Mouse (Mus musculus) stomach, embryonic 15.5 days (tissue): ENCODE measurements around the gene Gm9821. TPM values are rescaled to one million over a fixed set of nuclear protein-coding genes. Genes with fewer than 3 reads are reported as not detected.

ENCODE experiments used
- ATAC-seq: fragments of 200-750 bp; cut with Nextera tagmentation; 2 replicates; pipeline ENCODE4 v1.8.0; 2017; ENCODE audit warnings: low read depth, moderate number of reproducible peaks, moderate TSS enrichment; ENCODE audit not compliant: insufficient read depth, low FRiP score
- H3K27ac ChIP-seq: fragments of 300-500 bp; sonication (generic); 2 replicates; pipeline ENCODE4 v1.5.1; 2015; ENCODE audit warnings: mild to moderate bottlenecking, inconsistent platforms
- H3K27me3 ChIP-seq: fragments of 300-500 bp; sonication (generic); replicated peaks from 2 replicates; pipeline ENCODE4 v1.6.1; 2015; ENCODE audit warnings: inconsistent platforms
- H3K36me3 ChIP-seq: fragments of 300-500 bp; sonication (generic); 2 replicates; pipeline ENCODE4 v1.6.1; 2015; ENCODE audit warnings: inconsistent platforms
- H3K4me1 ChIP-seq: fragments of 300-500 bp; sonication (generic); 2 replicates; pipeline ENCODE4 v1.6.1; 2015; ENCODE audit warnings: inconsistent platforms
- H3K4me2 ChIP-seq: fragments of 300-500 bp; sonication (generic); 2 replicates; pipeline ENCODE4 v1.6.1; 2015; ENCODE audit warnings: mild to moderate bottlenecking, inconsistent platforms
- H3K4me3 ChIP-seq: fragments of 300-500 bp; sonication (generic); replicated peaks from 2 replicates; pipeline ENCODE4 v1.5.1; 2015; ENCODE audit warnings: inconsistent platforms
- H3K9ac ChIP-seq: fragments of 300-500 bp; sonication (generic); 2 replicates; pipeline ENCODE4 v1.6.1; 2015; ENCODE audit warnings: inconsistent platforms
- H3K9me3 ChIP-seq: fragments of 300-500 bp; sonication (generic); 2 replicates; pipeline ENCODE4 v1.6.1; 2016; ENCODE audit warnings: inconsistent platforms
- WGBS: fragments of 180-500 bp; shearing (Covaris S2); methylation state at CpG from one replicate; pipeline ENCODE4 v1.1.7; 2015; 5-methylcytosine and 5-hydroxymethylcytosine counted together
- polyA plus RNA-seq: library from polyadenylated mRNA; unstranded; fragments of >200 nt; fragmentation: Nextera tagmentation; extraction: Ambion mirVana; gene quantifications from 2 replicates; pipeline ENCODE4 v1.2.1, GENCODE M21; 2015

Gene Gm9821
- polyA plus RNA-seq = 0.66 and 0.71 TPM in 2 replicates

DNA sequence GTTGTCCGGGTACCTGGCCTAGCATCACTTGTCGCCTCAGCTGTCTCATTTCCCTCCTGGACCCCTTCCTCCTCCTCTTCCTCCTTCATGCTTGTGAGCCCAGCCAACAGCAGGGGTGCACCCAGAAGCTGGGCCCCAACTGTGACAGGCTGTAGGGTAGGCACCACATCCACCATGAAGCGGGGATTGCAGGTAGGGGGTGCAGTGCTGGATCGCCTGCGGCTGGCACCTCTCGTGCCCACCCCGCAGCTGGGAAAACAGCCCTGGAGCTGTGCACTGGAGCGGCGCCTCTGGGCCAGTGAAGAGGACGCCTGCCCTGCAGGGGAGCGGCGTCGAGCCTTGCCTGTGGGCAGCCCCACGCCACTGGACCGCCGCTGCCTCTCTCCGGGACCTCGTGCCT, at the start of gene Gm9821:
Gene Gm9821, plus strand, starts transcription at position 221 of the 400 bp plus-strand sequence.
- Histone ChIP-seq H3K4me1 (peaks cover 42% of the 10 kb centered on the region), H3K27me3 (no peaks in the 10 kb centered on the region), H3K27ac (peak within 1 kb of the TSS; percentile 31; the same call in 1 of the 2 replicates), H3K9me3 (no peaks in the 10 kb centered on the region), H3K9ac (no peak within 1 kb of the TSS), H3K4me3 (no peak within 1 kb of the TSS), H3K36me3 (0 out of 2 replicates have a peak, but pooled peaks cover 9% of the 10 kb centered on the region), H3K4me2 (no peak within 1 kb of the TSS)
- no peak for ATAC-seq
- WGBS = 91% methylated on average over 18 of the region's 18 CpGs

DNA sequence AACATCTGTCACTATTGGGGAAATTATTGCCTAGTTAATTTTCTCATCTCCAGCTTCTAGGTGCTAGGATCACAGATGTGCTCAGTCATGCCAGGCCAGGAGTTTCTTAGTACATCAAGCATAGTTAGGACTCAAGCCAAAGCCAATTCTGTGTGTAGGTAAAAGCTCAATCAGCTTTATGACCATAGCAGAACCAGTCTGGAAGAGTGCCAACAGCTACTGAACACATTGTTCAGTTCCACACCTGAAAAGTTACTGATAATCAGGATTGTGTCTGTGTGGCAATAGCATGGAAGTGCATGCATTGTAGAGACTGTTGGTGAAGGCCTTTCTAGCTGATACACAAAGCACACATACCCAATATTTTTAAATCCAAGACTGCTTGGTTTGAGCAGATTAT, 47.5 kb upstream of the Gm9821 start:
- Histone ChIP-seq H3K4me1 (no peaks in the 10 kb centered on the region), H3K4me2 (no peak overlapping the region), H3K36me3 (0 out of 2 replicates have a peak, but pooled peaks cover 6% of the 10 kb centered on the region), H3K27me3 (no peaks in the 10 kb centered on the region), H3K27ac (no peak overlapping the region), H3K4me3 (no peak overlapping the region), H3K9ac (no peak overlapping the region), H3K9me3 (no peaks in the 10 kb centered on the region)
- no peak for ATAC-seq

DNA sequence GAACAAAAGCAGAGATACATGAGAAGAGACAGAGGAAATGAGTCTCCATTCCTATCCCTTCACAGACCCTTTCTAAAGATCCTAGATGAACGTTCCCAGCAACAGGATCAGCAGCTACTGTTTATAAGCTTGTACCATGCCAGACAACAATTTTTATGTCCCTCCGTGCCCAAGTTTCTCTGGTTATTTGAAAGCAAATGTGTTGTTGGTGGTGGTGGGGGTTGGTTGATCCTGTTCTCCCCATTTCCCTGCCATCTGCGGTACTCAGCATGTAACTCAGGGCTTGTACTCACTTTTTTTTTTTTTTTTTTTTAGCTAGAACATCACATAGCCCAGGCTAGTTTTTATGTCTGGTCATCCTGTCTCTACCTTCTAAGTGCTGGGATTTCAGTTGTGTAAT, 46.4 kb upstream of the Gm9821 start:
- 89% methylated on average over 3 of the region's 3 CpGs for WGBS
- no peak overlapping the region for H3K4me3 ChIP-seq
- no peaks in the 10 kb centered on the region for H3K27me3 ChIP-seq
- no peak for ATAC-seq
- no peak overlapping the region for H3K27ac ChIP-seq
- no peak overlapping the region for H3K9ac ChIP-seq
- H3K36me3 ChIP-seq = 0 out of 2 replicates have a peak, but pooled peaks cover 3% of the 10 kb centered on the region
- H3K9me3 ChIP-seq = no peaks in the 10 kb centered on the region
- no peak overlapping the region for H3K4me2 ChIP-seq
- H3K4me1 ChIP-seq = no peaks in the 10 kb centered on the region

DNA sequence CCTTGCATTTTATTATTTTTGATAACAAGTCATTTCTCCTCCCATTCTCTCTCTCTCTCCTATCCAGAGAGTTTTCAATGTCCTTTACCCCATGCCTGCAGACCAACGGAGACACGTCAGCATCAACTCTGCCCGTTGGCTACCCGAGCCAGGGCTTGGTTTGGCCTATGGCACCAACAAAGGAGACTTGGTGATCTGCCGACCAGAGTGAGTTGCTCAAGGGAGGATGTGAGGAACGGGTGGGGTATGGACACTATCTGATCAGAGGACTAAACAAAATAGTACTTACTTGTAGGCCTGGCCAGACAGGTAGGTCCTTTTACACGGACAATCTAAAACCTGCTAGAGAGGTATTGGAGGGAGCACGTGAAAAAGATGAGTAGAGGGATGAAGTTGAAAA, 45.1 kb upstream of the Gm9821 start:
- no peak for ATAC-seq
- Histone ChIP-seq H3K4me1 (no peaks in the 10 kb centered on the region; the same call in 1 of the 2 replicates), H3K27me3 (no peaks in the 10 kb centered on the region), H3K9ac (no peak overlapping the region), H3K4me2 (no peak overlapping the region), H3K36me3 (0 out of 2 replicates have a peak, but pooled peaks cover 3% of the 10 kb centered on the region), H3K4me3 (no peak overlapping the region), H3K9me3 (no peaks in the 10 kb centered on the region), H3K27ac (no peak overlapping the region)
- WGBS = 90% methylated on average over 8 of the region's 8 CpGs

DNA sequence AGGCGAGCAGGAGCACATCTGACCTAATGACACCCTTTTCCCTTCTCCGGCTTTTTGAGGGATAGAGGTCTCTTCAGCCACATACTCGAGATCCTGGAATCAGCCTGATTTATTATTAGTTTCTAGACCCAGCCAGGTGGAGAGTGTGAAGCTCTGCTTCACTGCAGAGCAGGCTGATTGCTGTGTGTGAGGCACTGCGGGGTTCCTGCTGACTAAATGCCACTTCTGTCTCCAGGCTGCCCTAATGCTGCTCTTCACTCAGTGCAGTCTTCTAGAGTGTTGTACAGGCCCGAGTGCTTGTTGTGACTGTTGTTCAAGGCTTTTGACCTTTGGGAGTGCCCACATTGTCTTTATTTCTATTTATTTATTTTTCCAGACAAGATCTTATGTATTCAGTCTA, 43.2 kb upstream of the Gm9821 start:
- Histone ChIP-seq H3K4me1 (no peaks in the 10 kb centered on the region; the same call in 1 of the 2 replicates), H3K27me3 (no peaks in the 10 kb centered on the region), H3K27ac (no peak overlapping the region), H3K9me3 (no peaks in the 10 kb centered on the region), H3K4me3 (no peak overlapping the region), H3K36me3 (0 out of 2 replicates have a peak, but pooled peaks cover 10% of the 10 kb centered on the region), H3K4me2 (no peak overlapping the region), H3K9ac (no peak overlapping the region)
- 69% methylated on average over 5 of the region's 5 CpGs for WGBS
- no peak for ATAC-seq

DNA sequence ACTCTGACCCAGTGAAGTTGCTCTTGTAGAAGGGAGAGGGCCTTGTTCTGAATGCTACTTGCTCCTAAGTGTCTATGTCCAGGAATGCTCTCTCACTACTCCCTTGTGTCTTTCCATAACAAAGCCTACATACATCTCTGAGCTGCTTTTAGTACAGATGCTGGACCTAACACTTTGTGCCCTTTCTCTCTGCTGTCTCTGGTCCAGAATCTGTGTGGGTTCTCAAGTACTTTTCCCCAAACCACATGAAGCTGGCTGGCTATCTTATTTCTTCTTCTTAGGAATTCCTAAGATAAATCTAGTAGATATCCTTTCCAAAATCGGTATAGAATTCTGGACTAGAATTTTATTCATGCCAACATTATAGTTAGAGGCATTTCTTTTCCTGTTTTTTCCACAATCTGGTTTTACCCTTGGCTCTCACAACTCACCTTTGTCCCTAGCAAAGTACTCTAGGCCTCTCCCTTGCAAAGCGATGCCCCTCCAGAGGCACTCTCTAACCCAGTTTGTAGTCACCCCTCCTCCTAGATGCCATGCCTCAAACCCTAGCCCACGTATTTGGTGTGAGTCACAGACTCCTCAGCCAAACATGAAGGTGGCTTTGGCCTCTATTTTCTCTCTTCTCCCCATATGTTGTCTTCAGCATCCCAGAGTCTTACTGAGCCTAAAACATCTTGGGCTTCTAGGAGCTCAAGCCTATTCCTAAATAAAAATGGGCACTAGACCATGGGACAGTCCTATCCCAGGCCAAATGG, 42.2 kb upstream of the Gm9821 start:
- no peak overlapping the region for H3K9ac ChIP-seq
- no peak overlapping the region for H3K27ac ChIP-seq
- no peak overlapping the region for H3K4me3 ChIP-seq
- no peaks in the 10 kb centered on the region; the same call in 1 of the 2 replicates for H3K4me1 ChIP-seq
- H3K36me3 ChIP-seq = 0 out of 2 replicates have a peak, but pooled peaks cover 10% of the 10 kb centered on the region
- ATAC-seq = no peak
- H3K4me2 ChIP-seq = no peak overlapping the region
- no peaks in the 10 kb centered on the region for H3K9me3 ChIP-seq
- 90% methylated on average over 3 of the region's 3 CpGs for WGBS
- no peaks in the 10 kb centered on the region for H3K27me3 ChIP-seq

- no peak overlapping the region for H3K27ac ChIP-seq
- H3K4me1 ChIP-seq = no peaks in the 10 kb centered on the region; the same call in 1 of the 2 replicates
- ATAC-seq = no peak
- no peaks in the 10 kb centered on the region for H3K9me3 ChIP-seq
- no peak overlapping the region for H3K4me3 ChIP-seq
- 74% methylated on average over 5 of the region's 5 CpGs for WGBS
- H3K36me3 ChIP-seq = peaks cover 15% of the 10 kb centered on the region; the same call in 1 of the 2 replicates
- H3K9ac ChIP-seq = no peak overlapping the region
- H3K27me3 ChIP-seq = no peaks in the 10 kb centered on the region
- no peak overlapping the region for H3K4me2 ChIP-seq
Observed at GRCm38 (mm10) chr2:91904618-91905307, 40.7 kb upstream of the Gm9821 start.

DNA sequence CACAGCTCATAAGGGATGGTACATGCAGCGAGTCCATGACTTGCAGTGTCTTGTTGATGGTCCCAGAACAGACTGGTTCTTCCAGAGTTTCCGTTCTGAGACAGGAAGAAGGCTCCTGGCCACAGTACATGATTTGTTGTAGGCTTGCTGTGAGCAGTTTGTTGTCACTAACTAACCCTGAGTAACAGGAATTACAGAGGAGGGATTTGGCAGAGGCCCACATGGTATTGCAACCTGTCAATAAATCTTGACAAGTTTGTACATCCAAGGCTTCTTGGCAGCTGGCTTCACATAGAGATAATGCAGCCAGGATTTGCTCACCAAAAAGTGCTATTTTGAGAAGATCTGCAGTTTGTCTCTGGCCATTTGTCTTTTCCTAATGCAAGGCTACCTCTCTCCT, 39.4 kb upstream of the Gm9821 start:
- H3K9ac ChIP-seq = no peak overlapping the region
- 83% methylated on average over 2 of the region's 2 CpGs for WGBS
- H3K4me3 ChIP-seq = no peak overlapping the region
- H3K36me3 ChIP-seq = peaks cover 19% of the 10 kb centered on the region
- H3K4me1 ChIP-seq = no peaks in the 10 kb centered on the region; the same call in 1 of the 2 replicates
- H3K4me2 ChIP-seq = no peak overlapping the region
- no peaks in the 10 kb centered on the region for H3K9me3 ChIP-seq
- ATAC-seq = no peak
- no peak overlapping the region for H3K27ac ChIP-seq
- no peaks in the 10 kb centered on the region for H3K27me3 ChIP-seq

GRCm38 (mm10) chr2:91912616-91913015, 32.9 kb upstream of the Gm9821 start:
- ATAC-seq = 0 out of 2 replicates have a peak, but pooled peaks have one; percentile 27
- H3K27me3 ChIP-seq = no peaks in the 10 kb centered on the region
- no peaks in the 10 kb centered on the region for H3K9me3 ChIP-seq
- no peak overlapping the region for H3K4me2 ChIP-seq
- H3K9ac ChIP-seq = no peak overlapping the region
- H3K4me3 ChIP-seq = no peak overlapping the region
- peaks cover 27% of the 10 kb centered on the region for H3K36me3 ChIP-seq
- no peaks in the 10 kb centered on the region for H3K4me1 ChIP-seq
- WGBS = 61% methylated on average over 3 of the region's 3 CpGs
- no peak overlapping the region for H3K27ac ChIP-seq

GRCm38 (mm10) chr2:91913328-91914110, 32.0 kb upstream of the Gm9821 start:
- H3K4me1 ChIP-seq = no peaks in the 10 kb centered on the region
- peaks cover 28% of the 10 kb centered on the region for H3K36me3 ChIP-seq
- H3K9ac ChIP-seq = no peak overlapping the region
- H3K4me2 ChIP-seq = no peak overlapping the region
- H3K9me3 ChIP-seq = no peaks in the 10 kb centered on the region
- ATAC-seq = no peak
- H3K27me3 ChIP-seq = no peaks in the 10 kb centered on the region
- H3K27ac ChIP-seq = no peak overlapping the region
- WGBS = 87% methylated on average over 7 of the region's 7 CpGs
- no peak overlapping the region for H3K4me3 ChIP-seq

GRCm38 (mm10) chr2:91916346-91916977, 29.0 kb upstream of the Gm9821 start:
- Histone ChIP-seq H3K4me1 (peaks cover 3% of the 10 kb centered on the region), H3K36me3 (peaks cover 17% of the 10 kb centered on the region), H3K9me3 (no peaks in the 10 kb centered on the region), H3K27ac (no peak overlapping the region), H3K9ac (no peak overlapping the region), H3K4me3 (no peak overlapping the region), H3K4me2 (no peak overlapping the region), H3K27me3 (peaks cover 3% of the 10 kb centered on the region)
- ATAC-seq = no peak
- 87% methylated on average over 7 of the region's 7 CpGs for WGBS
